Mouse (Mus musculus) erythroblast, embryonic 14.5 days (primary cell): Measurements from ENCODE around the gene Fancc. TPM values are rescaled to one million over a fixed set of nuclear protein-coding genes. Genes with fewer than 3 reads are reported as not detected.
"Not testable (repeated sequence)": the region's sequence is repeated elsewhere in the genome, so short reads cannot be mapped to it uniquely, and the experiment has no call there.

Experiments
- H3K27me3 ChIP-seq: 2 replicates; pipeline ENCODE4 v1.6.1; 2012; ENCODE audit warnings: inconsistent platforms; ENCODE audit not compliant: control insufficient read depth
- H3K36me3 ChIP-seq: 2 replicates; pipeline ENCODE4 v1.6.1; 2012; ENCODE audit warnings: mild to moderate bottlenecking, inconsistent platforms; ENCODE audit not compliant: control insufficient read depth
- H3K4me1 ChIP-seq: 2 replicates; pipeline ENCODE4 v1.6.1; 2012; ENCODE audit warnings: inconsistent platforms; ENCODE audit not compliant: control insufficient read depth
- H3K4me3 ChIP-seq: replicated peaks from 2 replicates; pipeline ENCODE3; 2012; ENCODE audit warnings: moderate library complexity, mild to moderate bottlenecking, inconsistent platforms
- H3K9me3 ChIP-seq: 2 replicates; pipeline ENCODE4 v1.6.1; 2012; ENCODE audit warnings: low read length, inconsistent platforms, mixed read lengths; ENCODE audit not compliant: control insufficient read depth
- GATA1 ChIP-seq: IDR thresholded peaks from 2 replicates; pipeline ENCODE4 v1.6.1; 2012; ENCODE audit warnings: low read length, inconsistent platforms, mixed read lengths
- TAL1 ChIP-seq: IDR thresholded peaks from 3 replicates; pipeline ENCODE4 v1.6.1; 2012; ENCODE audit warnings: low read length, inconsistent platforms, mixed read lengths
- polyA plus RNA-seq: library from polyadenylated mRNA; stranded (reverse); fragments of >175 nt; gene quantifications from 2 replicates; pipeline ENCODE4 v1.2.3, GENCODE M21; 2012

Gene Fancc
- polyA plus RNA-seq, 1 experiment = 0.74 TPM

GRCm38 (mm10) chr13:63431857-63432191, 65.3 kb downstream of the Fancc start:
- Histone ChIP-seq H3K4me1 (peaks cover 26% of the 10 kb centered on the region), H3K4me3 (peak overlapping the region; percentile 92)

GRCm38 (mm10) chr13:63431030-63431856, 65.8 kb downstream of the Fancc start:
- TF ChIP-seq GATA1 = 0 out of 2 replicates have a peak, but pooled peaks have one; percentile 24
- TF ChIP-seq TAL1 = no peak
- peaks cover 26% of the 10 kb centered on the region for H3K4me1 ChIP-seq

More at GRCm38 (mm10) chr13:63431857-63432191, 65.3 kb downstream of the Fancc start:
- TF ChIP-seq TAL1 = no peak
- TF ChIP-seq GATA1 = no peak
- Histone ChIP-seq H3K36me3 (no peaks in the 10 kb centered on the region), H3K9me3 (no peaks in the 10 kb centered on the region), H3K27me3 (peaks cover 3% of the 10 kb centered on the region; the same call in 1 of the 2 replicates)

GRCm38 (mm10) chr13:63430681-63431029, 66.4 kb downstream of the Fancc start:
- Histone ChIP-seq H3K9me3 (no peaks in the 10 kb centered on the region), H3K36me3 (no peaks in the 10 kb centered on the region), H3K4me3 (peak overlapping the region; percentile 92), H3K4me1 (peaks cover 26% of the 10 kb centered on the region), H3K27me3 (peaks cover 3% of the 10 kb centered on the region; the same call in 1 of the 2 replicates)
- no peak for TF ChIP-seq TAL1
- TF ChIP-seq GATA1 = no peak

More at GRCm38 (mm10) chr13:63431030-63431856, 65.8 kb downstream of the Fancc start:
- Histone ChIP-seq H3K9me3 (no peaks in the 10 kb centered on the region), H3K27me3 (peaks cover 3% of the 10 kb centered on the region; the same call in 1 of the 2 replicates), H3K4me3 (peak overlapping the region; percentile 92), H3K36me3 (no peaks in the 10 kb centered on the region)

GRCm38 (mm10) chr13:63430206-63430605, 66.9 kb downstream of the Fancc start:
- H3K4me1 ChIP-seq = peaks cover 26% of the 10 kb centered on the region
- peak overlapping the region; percentile 92 for H3K4me3 ChIP-seq
- TF ChIP-seq TAL1 (no peak), GATA1 (no peak)
- H3K36me3 ChIP-seq = no peaks in the 10 kb centered on the region
- H3K9me3 ChIP-seq = no peaks in the 10 kb centered on the region
- H3K27me3 ChIP-seq = peaks cover 3% of the 10 kb centered on the region; the same call in 1 of the 2 replicates

GRCm38 (mm10) chr13:63428211-63428610, 68.9 kb downstream of the Fancc start:
- peaks cover 26% of the 10 kb centered on the region for H3K4me1 ChIP-seq
- not testable (repeated sequence) for H3K9me3 ChIP-seq, H3K4me3 ChIP-seq, H3K36me3 ChIP-seq, H3K27me3 ChIP-seq

GRCm38 (mm10) chr13:63423060-63423459, 74.0 kb downstream of the Fancc start:
- Histone ChIP-seq H3K9me3 (no peaks in the 10 kb centered on the region), H3K27me3 (no peaks in the 10 kb centered on the region), H3K4me3 (no peak overlapping the region), H3K4me1 (peaks cover 2% of the 10 kb centered on the region; the same call in 1 of the 2 replicates), H3K36me3 (no peaks in the 10 kb centered on the region)
- TF ChIP-seq TAL1 (no peak), GATA1 (no peak)

- Histone ChIP-seq H3K4me3 (no peak overlapping the region), H3K4me1 (peaks cover 5% of the 10 kb centered on the region), H3K36me3 (no peaks in the 10 kb centered on the region), H3K9me3 (no peaks in the 10 kb centered on the region), H3K27me3 (no peaks in the 10 kb centered on the region)
- TF ChIP-seq TAL1 = no peak
Observed at GRCm38 (mm10) chr13:63421225-63421624, 75.9 kb downstream of the Fancc start.

GRCm38 (mm10) chr13:63418148-63418547, 78.9 kb downstream of the Fancc start:
- Histone ChIP-seq H3K4me1 (peaks cover 12% of the 10 kb centered on the region), H3K9me3 (no peaks in the 10 kb centered on the region), H3K36me3 (peaks cover 3% of the 10 kb centered on the region), H3K4me3 (no peak overlapping the region), H3K27me3 (no peaks in the 10 kb centered on the region)
- no peak for TF ChIP-seq GATA1
- no peak for TF ChIP-seq TAL1

- no peak overlapping the region for H3K4me3 ChIP-seq
- peaks cover 7% of the 10 kb centered on the region for H3K36me3 ChIP-seq
- H3K4me1 ChIP-seq = peaks cover 21% of the 10 kb centered on the region
- no peak for TF ChIP-seq TAL1
- no peak for TF ChIP-seq GATA1
- H3K9me3 ChIP-seq = no peaks in the 10 kb centered on the region
- no peaks in the 10 kb centered on the region for H3K27me3 ChIP-seq
Observed at GRCm38 (mm10) chr13:63416824-63417223, 80.3 kb downstream of the Fancc start.
